Mouse (Mus musculus): ENCODE data around the gene Lef1. TPM values are rescaled to one million over a fixed set of nuclear protein-coding genes. Genes with fewer than 3 reads are reported as not detected.
A peak's percentile ranks its signal among the peaks of the same experiment; 100 is the strongest.

Gene Lef1
- polyA plus RNA-seq, 1 experiment from 2014 or later, result 15.6 TPM

- Histone ChIP-seq H3K4me1 (ENCODE audit: control insufficient read depth, insufficient read depth, low read length) (0 out of 2 replicates have a peak, but pooled peaks cover 2% of the 10 kb centered on the region), H3K9ac (ENCODE audit: low read length) (no peak overlapping the region), H3K27me3 (replicated peaks; ENCODE audit: control insufficient read depth, insufficient read depth, low read length) (no peaks in the 10 kb centered on the region), H3K4me2 (ENCODE audit: low read length) (no peak overlapping the region), H3K4me3 (ENCODE audit: low read depth, low read length) (no peak overlapping the region), H3K9me3 (replicated peaks; ENCODE audit: control insufficient read depth, low read length) (no peaks in the 10 kb centered on the region), H3K27ac (ENCODE audit: low read depth, low read length) (no peak overlapping the region), H3K36me3 (ENCODE audit: control insufficient read depth, insufficient read depth, low read length) (no peaks in the 10 kb centered on the region)
- ATAC-seq (no peak), DNase-seq (ENCODE audit: low spot score) (no peak)
- WGBS, result 69% methylated on average over 5 of the region's 5 CpGs
These were observed 31.6 kb upstream of the Lef1 start for GRCm38 (mm10) chr3:131078719-131079118.

GRCm38 (mm10) chr3:131083722-131084121 is 26.5 kb upstream of the Lef1 start:
- Histone ChIP-seq H3K36me3 (ENCODE audit: control insufficient read depth, insufficient read depth, low read length) (no peaks in the 10 kb centered on the region), H3K27ac (ENCODE audit: low read depth, low read length) (no peak overlapping the region), H3K4me2 (ENCODE audit: low read length) (no peak overlapping the region), H3K4me1 (ENCODE audit: control insufficient read depth, insufficient read depth, low read length) (peaks cover 5% of the 10 kb centered on the region; the same call in 1 of the 2 replicates), H3K9me3 (replicated peaks; ENCODE audit: control insufficient read depth, low read length) (no peaks in the 10 kb centered on the region), H3K27me3 (replicated peaks; ENCODE audit: control insufficient read depth, insufficient read depth, low read length) (peaks cover 4% of the 10 kb centered on the region; the same call in 1 of the 2 replicates), H3K9ac (ENCODE audit: low read length) (no peak overlapping the region), H3K4me3 (ENCODE audit: low read depth, low read length) (no peak overlapping the region)
- ATAC-seq (no peak), DNase-seq (ENCODE audit: low spot score) (no peak)
- WGBS, result 64% methylated on average over 6 of the region's 6 CpGs

- DNase-seq (ENCODE audit: low spot score), result peak; percentile 63
- H3K27ac ChIP-seq (ENCODE audit: low read depth, low read length), result no peak overlapping the region
- WGBS, result 3% methylated on average over 30 of the region's 30 CpGs
- H3K4me1 ChIP-seq (ENCODE audit: control insufficient read depth, insufficient read depth, low read length), result peaks cover 5% of the 10 kb centered on the region; the same call in 1 of the 2 replicates
- peaks cover 4% of the 10 kb centered on the region; the same call in 1 of the 2 replicates for H3K27me3 ChIP-seq (replicated peaks; ENCODE audit: control insufficient read depth, insufficient read depth, low read length)
- H3K4me3 ChIP-seq (ENCODE audit: low read depth, low read length), result peak overlapping the region; percentile 28
- peak; percentile 70; the same call in 1 of the 2 replicates for ATAC-seq
- no peaks in the 10 kb centered on the region for H3K36me3 ChIP-seq (ENCODE audit: control insufficient read depth, insufficient read depth, low read length)
- no peaks in the 10 kb centered on the region for H3K9me3 ChIP-seq (replicated peaks; ENCODE audit: control insufficient read depth, low read length)
- H3K4me2 ChIP-seq (ENCODE audit: low read length), result peak overlapping the region; percentile 68
- peak overlapping the region; percentile 48 for H3K9ac ChIP-seq (ENCODE audit: low read length)
These were observed 25.3 kb upstream of the Lef1 start for GRCm38 (mm10) chr3:131084718-131085561.

DNA sequence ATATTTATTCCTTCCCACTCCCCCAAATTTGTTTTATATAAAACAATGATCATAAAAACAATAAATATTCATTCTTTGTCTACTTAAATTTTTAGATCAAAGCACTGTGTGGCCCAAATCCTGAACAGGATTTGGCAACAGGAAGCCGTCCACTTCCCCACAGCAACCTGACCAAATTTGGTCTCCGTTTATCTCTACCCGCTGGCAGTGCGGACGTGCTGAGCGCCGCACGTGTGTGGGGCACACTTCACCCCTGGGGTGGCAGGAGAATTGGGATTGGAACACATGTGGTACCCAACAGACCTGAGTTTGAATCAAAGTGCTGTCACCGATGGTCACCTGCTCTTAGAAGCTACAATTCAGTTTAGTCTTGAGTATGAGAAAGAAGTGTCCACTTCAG is 24.3 kb upstream of the Lef1 start:
- Histone ChIP-seq H3K4me2 (ENCODE audit: low read length) (no peak overlapping the region), H3K4me3 (ENCODE audit: low read depth, low read length) (no peak overlapping the region), H3K36me3 (ENCODE audit: control insufficient read depth, insufficient read depth, low read length) (no peaks in the 10 kb centered on the region), H3K4me1 (ENCODE audit: control insufficient read depth, insufficient read depth, low read length) (peaks cover 5% of the 10 kb centered on the region; the same call in 1 of the 2 replicates), H3K9ac (ENCODE audit: low read length) (no peak overlapping the region), H3K27me3 (replicated peaks; ENCODE audit: control insufficient read depth, insufficient read depth, low read length) (peaks cover 4% of the 10 kb centered on the region; the same call in 1 of the 2 replicates), H3K9me3 (replicated peaks; ENCODE audit: control insufficient read depth, low read length) (no peaks in the 10 kb centered on the region), H3K27ac (ENCODE audit: low read depth, low read length) (no peak overlapping the region)
- ATAC-seq (no peak), DNase-seq (ENCODE audit: low spot score) (no peak)
- 84% methylated on average over 9 of the region's 9 CpGs for WGBS

GRCm38 (mm10) chr3:131089721-131090120 is 20.6 kb upstream of the Lef1 start:
- Histone ChIP-seq H3K4me2 (ENCODE audit: low read length) (no peak overlapping the region), H3K27ac (ENCODE audit: low read depth, low read length) (no peak overlapping the region), H3K27me3 (replicated peaks; ENCODE audit: control insufficient read depth, insufficient read depth, low read length) (peaks cover 4% of the 10 kb centered on the region; the same call in 1 of the 2 replicates), H3K9me3 (replicated peaks; ENCODE audit: control insufficient read depth, low read length) (no peaks in the 10 kb centered on the region), H3K9ac (ENCODE audit: low read length) (no peak overlapping the region), H3K4me3 (ENCODE audit: low read depth, low read length) (no peak overlapping the region), H3K4me1 (ENCODE audit: control insufficient read depth, insufficient read depth, low read length) (peaks cover 5% of the 10 kb centered on the region; the same call in 1 of the 2 replicates), H3K36me3 (ENCODE audit: control insufficient read depth, insufficient read depth, low read length) (no peaks in the 10 kb centered on the region)
- WGBS, result 43% methylated on average over 3 of the region's 3 CpGs
- DNase-seq (ENCODE audit: low spot score) (no peak), ATAC-seq (no peak)

DNA sequence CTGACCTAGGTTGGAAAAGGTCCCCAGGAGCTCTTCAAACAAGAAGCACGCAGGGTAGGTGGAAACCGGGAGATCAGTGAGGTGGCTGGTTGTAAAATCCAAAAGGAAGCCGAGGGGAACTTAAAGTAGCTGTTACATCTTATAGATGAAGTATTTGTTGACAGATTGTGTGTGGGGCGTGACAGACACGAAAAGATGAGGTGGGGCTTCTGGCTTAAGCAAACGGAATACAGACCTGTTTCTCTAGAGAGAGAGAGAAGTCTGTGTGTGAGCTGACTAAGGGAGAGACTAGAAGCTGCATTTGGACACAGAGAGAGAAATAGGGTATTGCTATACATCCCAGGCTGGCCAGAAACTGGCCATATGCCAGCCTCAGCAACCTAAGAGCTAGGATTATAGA is 18.2 kb upstream of the Lef1 start:
- ATAC-seq, result no peak
- Histone ChIP-seq H3K27ac (ENCODE audit: low read depth, low read length) (no peak overlapping the region), H3K4me2 (ENCODE audit: low read length) (no peak overlapping the region)

DNA sequence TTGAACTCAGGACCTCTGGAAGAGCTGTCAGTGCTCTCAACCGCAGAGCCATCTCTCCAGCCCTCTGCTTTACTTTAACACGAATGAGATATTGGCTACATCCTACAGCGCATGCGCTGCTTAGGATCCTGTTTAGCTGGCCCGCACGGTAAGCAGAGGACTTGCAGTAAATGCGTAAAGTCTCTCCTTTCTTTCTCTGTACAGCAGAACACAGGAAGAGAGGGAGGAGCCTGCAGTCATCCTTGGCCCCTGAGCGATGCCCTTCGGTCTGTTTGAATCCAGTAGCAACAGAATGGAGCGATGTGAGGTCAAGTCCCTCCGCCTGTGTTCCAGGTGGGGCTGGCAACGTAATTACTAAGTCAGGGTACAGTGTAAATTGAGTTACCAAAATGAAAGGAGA is 16.5 kb upstream of the Lef1 start:
- no peaks in the 10 kb centered on the region for H3K36me3 ChIP-seq (ENCODE audit: control insufficient read depth, insufficient read depth, low read length)
- H3K27ac ChIP-seq (ENCODE audit: low read depth, low read length), result no peak overlapping the region
- no peaks in the 10 kb centered on the region for H3K9me3 ChIP-seq (replicated peaks; ENCODE audit: control insufficient read depth, low read length)
- no peak overlapping the region for H3K4me2 ChIP-seq (ENCODE audit: low read length)
- 80% methylated on average over 12 of the region's 12 CpGs for WGBS
- no peak overlapping the region for H3K4me3 ChIP-seq (ENCODE audit: low read depth, low read length)
- no peaks in the 10 kb centered on the region for H3K27me3 ChIP-seq (replicated peaks; ENCODE audit: control insufficient read depth, insufficient read depth, low read length)
- no peak for DNase-seq (ENCODE audit: low spot score)
- no peaks in the 10 kb centered on the region for H3K4me1 ChIP-seq (ENCODE audit: control insufficient read depth, insufficient read depth, low read length)
- ATAC-seq, result no peak
- H3K9ac ChIP-seq (ENCODE audit: low read length), result no peak overlapping the region

More for the DNA sequence above, 18.2 kb upstream of the Lef1 start:
- Histone ChIP-seq H3K9ac (ENCODE audit: low read length) (no peak overlapping the region), H3K27me3 (replicated peaks; ENCODE audit: control insufficient read depth, insufficient read depth, low read length) (no peaks in the 10 kb centered on the region), H3K4me3 (ENCODE audit: low read depth, low read length) (no peak overlapping the region), H3K36me3 (ENCODE audit: control insufficient read depth, insufficient read depth, low read length) (no peaks in the 10 kb centered on the region), H3K4me1 (ENCODE audit: control insufficient read depth, insufficient read depth, low read length) (no peaks in the 10 kb centered on the region), H3K9me3 (replicated peaks; ENCODE audit: control insufficient read depth, low read length) (no peaks in the 10 kb centered on the region)
- DNase-seq (ENCODE audit: low spot score), result no peak
- 77% methylated on average over 6 of the region's 6 CpGs for WGBS

GRCm38 (mm10) chr3:131096105-131096504 is 14.2 kb upstream of the Lef1 start:
- WGBS, result 54% methylated on average over 4 of the region's 4 CpGs
- no peak overlapping the region for H3K27ac ChIP-seq (ENCODE audit: low read depth, low read length)
- no peak overlapping the region for H3K4me2 ChIP-seq (ENCODE audit: low read length)
- H3K9me3 ChIP-seq (replicated peaks; ENCODE audit: control insufficient read depth, low read length), result no peaks in the 10 kb centered on the region
- H3K4me3 ChIP-seq (ENCODE audit: low read depth, low read length), result no peak overlapping the region
- H3K36me3 ChIP-seq (ENCODE audit: control insufficient read depth, insufficient read depth, low read length), result no peaks in the 10 kb centered on the region
- H3K27me3 ChIP-seq (replicated peaks; ENCODE audit: control insufficient read depth, insufficient read depth, low read length), result no peaks in the 10 kb centered on the region
- DNase-seq (ENCODE audit: low spot score), result peak; percentile 35
- ATAC-seq, result no peak
- no peaks in the 10 kb centered on the region for H3K4me1 ChIP-seq (ENCODE audit: control insufficient read depth, insufficient read depth, low read length)
- H3K9ac ChIP-seq (ENCODE audit: low read length), result no peak overlapping the region

- no peak overlapping the region for H3K27ac ChIP-seq (ENCODE audit: low read depth, low read length)
- peaks cover 21% of the 10 kb centered on the region; the same call in 1 of the 2 replicates for H3K27me3 ChIP-seq (replicated peaks; ENCODE audit: control insufficient read depth, insufficient read depth, low read length)
- H3K9ac ChIP-seq (ENCODE audit: low read length), result no peak overlapping the region
- ATAC-seq, result no peak
- no peaks in the 10 kb centered on the region for H3K9me3 ChIP-seq (replicated peaks; ENCODE audit: control insufficient read depth, low read length)
- no peak overlapping the region for H3K4me3 ChIP-seq (ENCODE audit: low read depth, low read length)
- no peaks in the 10 kb centered on the region for H3K36me3 ChIP-seq (ENCODE audit: control insufficient read depth, insufficient read depth, low read length)
- 19% methylated on average over 13 of the region's 13 CpGs for WGBS
- no peak overlapping the region for H3K4me2 ChIP-seq (ENCODE audit: low read length)
- H3K4me1 ChIP-seq (ENCODE audit: control insufficient read depth, insufficient read depth, low read length), result peaks cover 6% of the 10 kb centered on the region; the same call in 1 of the 2 replicates
- no peak for DNase-seq (ENCODE audit: low spot score)
These were observed 8.0 kb upstream of the Lef1 start for GRCm38 (mm10) chr3:131102191-131102774.

All from forebrain, embryonic 14.5 days (tissue).